Mouse (Mus musculus): Measurements from ENCODE around the gene Acvr1. TPM values are rescaled to one million over a fixed set of nuclear protein-coding genes. Genes with fewer than 3 reads are reported as not detected.

Gene Acvr1
- polyA plus RNA-seq, 1 experiment from 2014 or later: 6.5 TPM

DNA sequence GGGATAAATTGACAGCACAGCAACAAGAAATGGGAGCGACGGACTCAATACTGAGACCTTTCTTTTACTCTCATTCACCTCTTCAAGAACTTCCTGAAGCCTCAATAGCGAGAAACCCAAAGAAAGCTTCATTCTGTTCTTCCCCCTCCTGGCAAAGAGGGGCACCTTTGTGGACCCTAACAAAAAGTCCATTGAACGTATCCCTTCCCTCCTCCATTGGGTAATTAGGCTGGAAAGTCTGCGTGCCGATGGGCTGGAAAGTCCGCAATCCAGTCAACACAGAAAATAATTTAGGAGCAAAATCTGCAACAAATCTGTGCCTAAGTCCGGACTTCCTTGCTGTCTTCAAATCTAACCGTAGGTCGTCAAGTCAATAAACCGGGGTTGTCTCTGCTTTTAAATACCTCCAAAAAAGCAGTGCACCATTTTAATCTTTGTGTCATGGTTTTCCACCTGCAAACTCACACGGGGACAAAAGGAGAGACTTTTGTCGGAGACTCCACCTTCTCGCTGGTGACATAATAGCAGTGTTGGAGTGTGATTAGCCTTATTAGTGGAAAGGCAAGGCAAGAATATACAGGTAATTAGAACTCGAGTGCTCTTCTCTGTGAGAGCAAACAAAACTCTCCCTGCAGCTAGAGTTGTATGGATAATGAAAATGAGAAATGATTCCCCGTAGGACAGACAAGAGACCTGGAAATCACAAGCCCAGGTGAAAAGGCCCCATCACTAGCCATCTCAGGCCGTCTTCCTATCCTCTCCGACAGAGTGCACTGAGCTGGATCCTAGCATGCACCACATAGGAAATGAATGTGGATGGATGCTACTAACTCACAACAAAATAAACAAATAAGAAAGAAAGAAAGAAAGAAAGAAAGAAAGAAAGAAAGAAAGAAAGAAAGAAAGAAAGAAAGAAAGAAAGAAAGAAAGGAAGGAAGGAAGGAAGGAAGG lies 73.0 kb downstream of the Acvr1 start:
- H3K27me3 ChIP-seq (ENCODE audit: insufficient read depth, low read length): no peaks in the 10 kb centered on the region
- H3K9ac ChIP-seq: no peak overlapping the region
- H3K9me3 ChIP-seq (ENCODE audit: low read depth, low read length): no peaks in the 10 kb centered on the region
- H3K4me3 ChIP-seq (ENCODE audit: low read depth, low read length): no peak overlapping the region
- WGBS: 87% methylated on average over 18 of the region's 18 CpGs
- no peak for DNase-seq
- ATAC-seq (ENCODE audit: insufficient read depth): no peak
- no peaks in the 10 kb centered on the region for H3K4me1 ChIP-seq (ENCODE audit: insufficient read depth)
- H3K27ac ChIP-seq (ENCODE audit: low read depth): no peak overlapping the region
- no peaks in the 10 kb centered on the region for H3K36me3 ChIP-seq (ENCODE audit: insufficient read depth)
- no peak overlapping the region for H3K4me2 ChIP-seq
- TF ChIP-seq CTCF (IDR thresholded peaks at IDR 0.05; ENCODE audit: low read depth): no peak

DNA sequence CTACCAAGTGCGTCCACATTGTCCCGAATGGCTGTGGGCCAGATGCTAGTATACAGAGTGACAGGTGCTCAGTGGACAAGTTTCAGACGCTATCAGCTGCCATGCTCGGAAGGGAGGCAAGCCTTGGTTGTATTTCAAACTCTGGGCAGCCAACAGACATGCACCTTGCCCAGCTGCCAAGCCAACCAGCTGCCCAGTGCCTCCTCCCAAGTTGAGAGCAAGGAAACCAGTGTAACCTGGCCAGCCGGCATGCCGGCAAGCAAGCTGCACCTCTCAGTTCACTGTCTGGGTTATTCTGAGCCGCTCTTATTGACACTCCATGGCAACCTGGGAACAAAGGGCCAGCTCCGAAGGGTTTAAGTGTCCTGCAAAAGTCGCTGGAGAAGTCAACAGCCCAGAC lies 77.7 kb downstream of the Acvr1 start:
- no peaks in the 10 kb centered on the region for H3K9me3 ChIP-seq (ENCODE audit: low read depth, low read length)
- peak; percentile 33; the same call in 1 of the 2 replicates for ATAC-seq (ENCODE audit: insufficient read depth)
- DNase-seq: peak; percentile 32
- WGBS: 66% methylated on average over 9 of the region's 9 CpGs
- H3K9ac ChIP-seq: no peak overlapping the region
- peak overlapping the region; percentile 36; the same call in 1 of the 2 replicates for H3K27ac ChIP-seq (ENCODE audit: low read depth)
- H3K36me3 ChIP-seq (ENCODE audit: insufficient read depth): no peaks in the 10 kb centered on the region
- no peak overlapping the region for H3K4me2 ChIP-seq
- H3K27me3 ChIP-seq (ENCODE audit: insufficient read depth, low read length): no peaks in the 10 kb centered on the region
- H3K4me3 ChIP-seq (ENCODE audit: low read depth, low read length): no peak overlapping the region
- peaks cover 14% of the 10 kb centered on the region for H3K4me1 ChIP-seq (ENCODE audit: insufficient read depth)
- no peak for TF ChIP-seq CTCF (IDR thresholded peaks at IDR 0.05; ENCODE audit: low read depth)

DNA sequence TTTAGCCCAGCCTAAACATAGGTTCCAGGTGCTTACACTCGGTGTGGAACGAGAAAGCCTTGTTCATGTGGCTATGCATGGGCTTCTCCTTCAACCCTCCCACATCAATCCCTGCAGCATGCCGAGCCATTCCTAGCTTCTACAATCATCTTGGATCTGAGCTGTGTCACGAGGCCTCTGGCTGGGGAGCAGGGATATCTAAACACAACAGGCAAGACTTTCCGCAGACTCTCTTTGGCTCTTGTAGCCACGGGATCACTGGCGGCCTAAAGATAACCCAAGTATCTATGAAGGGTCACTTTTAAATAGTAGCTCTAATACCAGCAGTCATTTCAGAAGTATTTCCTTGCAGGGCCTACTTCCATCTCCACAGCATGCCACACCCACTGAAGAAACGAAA lies 78.6 kb downstream of the Acvr1 start:
- Histone ChIP-seq H3K9me3 (ENCODE audit: low read depth, low read length) (no peaks in the 10 kb centered on the region), H3K36me3 (ENCODE audit: insufficient read depth) (no peaks in the 10 kb centered on the region), H3K9ac (no peak overlapping the region), H3K4me3 (ENCODE audit: low read depth, low read length) (no peak overlapping the region), H3K4me1 (ENCODE audit: insufficient read depth) (peaks cover 14% of the 10 kb centered on the region), H3K4me2 (no peak overlapping the region), H3K27ac (ENCODE audit: low read depth) (no peak overlapping the region), H3K27me3 (ENCODE audit: insufficient read depth, low read length) (no peaks in the 10 kb centered on the region)
- WGBS: 78% methylated on average over 8 of the region's 8 CpGs
- ATAC-seq (ENCODE audit: insufficient read depth) (no peak), DNase-seq (no peak)
- TF ChIP-seq CTCF (IDR thresholded peaks at IDR 0.05; ENCODE audit: low read depth): no peak

DNA sequence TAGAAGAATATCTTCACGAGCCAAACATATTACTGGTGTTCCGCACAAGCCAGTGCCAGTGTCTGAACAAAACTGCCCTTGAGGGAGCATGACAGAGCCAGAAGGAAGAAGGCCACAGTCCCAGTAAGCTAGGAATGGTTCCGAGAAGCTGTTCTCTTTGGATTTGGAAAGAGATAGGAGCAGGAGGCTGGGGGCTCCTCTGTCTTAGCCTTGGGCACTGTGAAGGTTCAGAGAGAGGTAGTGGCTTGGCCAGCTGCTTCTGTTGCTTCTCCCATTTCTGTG lies 79.7 kb downstream of the Acvr1 start:
- peaks cover 14% of the 10 kb centered on the region for H3K4me1 ChIP-seq (ENCODE audit: insufficient read depth)
- DNase-seq: no peak
- no peak for ATAC-seq (ENCODE audit: insufficient read depth)
- no peak for TF ChIP-seq CTCF (IDR thresholded peaks at IDR 0.05; ENCODE audit: low read depth)
- no peaks in the 10 kb centered on the region for H3K36me3 ChIP-seq (ENCODE audit: insufficient read depth)
- H3K4me2 ChIP-seq: no peak overlapping the region
- H3K4me3 ChIP-seq (ENCODE audit: low read depth, low read length): no peak overlapping the region
- H3K27me3 ChIP-seq (ENCODE audit: insufficient read depth, low read length): no peaks in the 10 kb centered on the region
- WGBS: 57% methylated on average over 3 of the region's 3 CpGs
- no peaks in the 10 kb centered on the region for H3K9me3 ChIP-seq (ENCODE audit: low read depth, low read length)
- H3K9ac ChIP-seq: no peak overlapping the region
- peak overlapping the region; percentile 54; the same call in 1 of the 2 replicates for H3K27ac ChIP-seq (ENCODE audit: low read depth)

DNA sequence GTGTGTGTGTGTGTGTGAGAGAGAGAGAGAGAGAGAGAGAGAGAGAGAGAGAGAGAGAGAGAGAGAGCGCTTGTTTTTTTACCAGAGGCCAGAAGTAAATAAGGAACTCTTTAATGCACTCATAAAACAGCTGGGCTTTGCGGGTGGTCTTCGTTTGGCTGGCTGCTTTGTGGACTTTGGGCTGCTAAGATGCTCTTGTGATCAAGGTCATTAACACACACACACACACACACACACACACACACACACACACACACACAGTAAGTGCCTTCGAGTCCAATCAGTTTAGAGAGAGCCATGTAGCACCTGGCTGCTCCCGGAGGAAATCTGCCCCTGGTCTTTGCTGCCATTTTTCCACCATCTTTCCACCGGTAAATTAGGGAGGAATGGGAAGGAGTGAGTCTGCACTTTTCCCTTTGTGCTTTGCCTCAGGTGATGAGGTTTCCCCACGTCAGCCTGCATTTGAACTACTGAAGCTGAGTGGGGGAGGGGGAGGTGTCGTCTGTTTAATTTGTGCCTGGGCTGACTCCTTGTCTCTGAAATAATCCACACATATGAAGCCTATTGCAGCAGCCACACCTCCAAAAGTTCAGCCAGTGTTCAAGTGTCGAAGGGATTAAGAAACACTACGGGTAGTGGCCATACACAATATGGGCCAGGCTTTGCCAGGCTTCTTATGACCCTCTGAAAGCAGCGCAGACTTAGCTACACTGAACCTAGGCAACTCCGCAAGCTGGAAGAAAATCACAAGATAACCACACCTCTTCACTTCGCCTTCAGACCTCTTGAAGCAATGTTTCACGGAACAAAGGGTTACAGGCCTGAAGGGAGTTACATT lies 80.3 kb downstream of the Acvr1 start:
- Histone ChIP-seq H3K4me3 (ENCODE audit: low read depth, low read length) (no peak overlapping the region), H3K36me3 (ENCODE audit: insufficient read depth) (no peaks in the 10 kb centered on the region), H3K4me2 (no peak overlapping the region), H3K4me1 (ENCODE audit: insufficient read depth) (peaks cover 14% of the 10 kb centered on the region), H3K9me3 (ENCODE audit: low read depth, low read length) (no peaks in the 10 kb centered on the region), H3K9ac (no peak overlapping the region), H3K27me3 (ENCODE audit: insufficient read depth, low read length) (no peaks in the 10 kb centered on the region), H3K27ac (ENCODE audit: low read depth) (peak overlapping the region; percentile 54; the same call in 1 of the 2 replicates)
- TF ChIP-seq CTCF (IDR thresholded peaks at IDR 0.05; ENCODE audit: low read depth): no peak
- ATAC-seq (ENCODE audit: insufficient read depth) (peak; percentile 35; the same call in 1 of the 2 replicates), DNase-seq (peak; percentile 58)
- WGBS: 46% methylated on average over 14 of the region's 14 CpGs

DNA sequence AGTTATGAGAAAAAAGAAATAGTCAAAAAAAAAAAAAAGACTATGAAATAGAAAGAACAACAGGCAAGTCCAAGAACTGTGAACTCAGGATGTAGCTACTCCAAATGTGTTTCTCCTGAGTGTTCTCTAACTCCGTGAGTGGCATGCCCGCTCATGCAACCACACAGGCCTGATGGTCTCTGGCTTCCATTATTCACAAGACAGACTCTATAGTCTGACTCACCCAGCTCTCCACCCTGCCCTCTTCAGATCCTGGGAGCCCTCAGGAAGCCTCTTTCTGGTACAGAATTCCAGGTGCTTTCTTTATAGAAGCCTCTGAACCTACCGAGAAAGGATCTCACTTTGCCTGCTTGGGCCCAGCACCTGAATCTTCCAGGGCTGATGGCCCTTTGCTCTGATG lies 81.3 kb downstream of the Acvr1 start:
- H3K4me2 ChIP-seq: no peak overlapping the region
- ATAC-seq (ENCODE audit: insufficient read depth): no peak
- WGBS: 68% methylated on average over 3 of the region's 3 CpGs
- peaks cover 14% of the 10 kb centered on the region for H3K4me1 ChIP-seq (ENCODE audit: insufficient read depth)
- H3K9ac ChIP-seq: no peak overlapping the region
- no peak for TF ChIP-seq CTCF (IDR thresholded peaks at IDR 0.05; ENCODE audit: low read depth)
- H3K27ac ChIP-seq (ENCODE audit: low read depth): no peak overlapping the region
- DNase-seq: no peak
- no peak overlapping the region for H3K4me3 ChIP-seq (ENCODE audit: low read depth, low read length)
- H3K27me3 ChIP-seq (ENCODE audit: insufficient read depth, low read length): no peaks in the 10 kb centered on the region
- no peaks in the 10 kb centered on the region for H3K9me3 ChIP-seq (ENCODE audit: low read depth, low read length)
- H3K36me3 ChIP-seq (ENCODE audit: insufficient read depth): no peaks in the 10 kb centered on the region

DNA sequence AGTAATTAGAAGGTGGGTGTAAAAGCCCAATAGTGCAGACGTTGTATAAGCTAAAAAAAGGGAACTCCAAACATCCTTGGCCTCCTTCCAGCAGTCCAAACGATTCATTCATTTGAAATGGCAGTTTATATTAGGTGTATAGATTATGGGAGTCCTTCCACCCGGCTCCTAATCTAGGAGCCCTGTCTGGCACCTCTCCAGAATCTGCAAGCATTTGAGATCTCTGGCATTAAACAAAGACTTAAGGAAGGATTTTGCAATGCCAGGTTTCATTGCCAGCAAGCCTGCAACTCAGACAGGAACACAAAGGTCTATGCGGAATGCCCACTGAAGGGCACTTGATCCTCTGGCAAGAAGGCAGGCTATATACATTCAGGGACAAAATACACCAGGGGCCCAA lies 81.8 kb downstream of the Acvr1 start:
- Histone ChIP-seq H3K27me3 (ENCODE audit: insufficient read depth, low read length) (no peaks in the 10 kb centered on the region), H3K4me3 (ENCODE audit: low read depth, low read length) (no peak overlapping the region), H3K4me2 (no peak overlapping the region), H3K27ac (ENCODE audit: low read depth) (no peak overlapping the region), H3K36me3 (ENCODE audit: insufficient read depth) (no peaks in the 10 kb centered on the region), H3K9me3 (ENCODE audit: low read depth, low read length) (no peaks in the 10 kb centered on the region), H3K4me1 (ENCODE audit: insufficient read depth) (peaks cover 14% of the 10 kb centered on the region), H3K9ac (no peak overlapping the region)
- TF ChIP-seq CTCF (IDR thresholded peaks at IDR 0.05; ENCODE audit: low read depth): no peak
- ATAC-seq (ENCODE audit: insufficient read depth): no peak
- WGBS: 21% methylated on average over 4 of the region's 4 CpGs
- DNase-seq: peak; percentile 73

Data from lung, embryonic 14.5 days (tissue).